ENCODE assay signal across 8 mouse cellular contexts in genomic region chr7:98783954-98784353, GRCm38 (mm10). TPM values are rescaled to one million over a fixed set of nuclear protein-coding genes. Genes with fewer than 3 reads are reported as not detected.
DNase-seq lines count a peak whose midpoint lies in the region; TF ChIP-seq lines count a peak whose summit lies in the region.

No protein-coding gene starts in this region.

- H3K4me3 ChIP-seq in spleen, adult 2 months (ENCODE audit: extremely low read depth, insufficient read depth, insufficient read length) = no peak overlapping the region
- no peak overlapping the region for H3K4me3 ChIP-seq in hindbrain, embryonic 10.5 days

- no peaks in the 10 kb centered on the region for H3K36me3 ChIP-seq in spleen, adult 2 months (ENCODE audit: control insufficient read depth, insufficient read depth, low read length)
- H3K36me3 ChIP-seq in hindbrain, embryonic 10.5 days = no peaks in the 10 kb centered on the region

- no peaks in the 10 kb centered on the region for H3K27me3 ChIP-seq in spleen, adult 2 months (ENCODE audit: control insufficient read depth, insufficient read depth, low read length)
- 0 out of 2 replicates have a peak, but pooled peaks cover 3% of the 10 kb centered on the region for H3K27me3 ChIP-seq in hindbrain, embryonic 10.5 days (ENCODE audit: insufficient read depth, poor library complexity, severe bottlenecking)

- WGBS in spleen, adult 2 months = 81% methylated on average over 7 of the region's 7 CpGs
- 29% methylated on average over 7 of the region's 7 CpGs for WGBS in hindbrain, embryonic 10.5 days

- peak overlapping the region; percentile 23; the same call in 1 of the 2 replicates for H3K27ac ChIP-seq in spleen, adult 2 months (ENCODE audit: insufficient read depth, low read length)
- H3K27ac ChIP-seq in hindbrain, embryonic 10.5 days = peak overlapping the region; percentile 73

- no peak for TF ChIP-seq POLR2A in spleen, adult 2 months (IDR thresholded peaks at IDR 0.05; ENCODE audit: low read depth, low read length)

- no peak for TF ChIP-seq CTCF in spleen, adult 2 months (IDR thresholded peaks at IDR 0.05; ENCODE audit: extremely low read depth, insufficient read depth, insufficient read length, insufficient replicate concordance)

- no peaks in the 10 kb centered on the region for H3K4me1 ChIP-seq in spleen, adult 2 months (ENCODE audit: control insufficient read depth, insufficient read depth, insufficient read length)
- H3K4me1 ChIP-seq in hindbrain, embryonic 10.5 days (replicated peaks) = peaks cover 27% of the 10 kb centered on the region

- H3K9me3 ChIP-seq in hindbrain, embryonic 10.5 days = no peaks in the 10 kb centered on the region

- DNase-seq in spleen, adult 2 months (ENCODE audit: low read depth in 1 of 2, low spot score in 2 of 2) = no peak
- DNase-seq in spleen, postnatal 14 days (ENCODE audit: low spot score in 2 of 2) = no peak
- DNase-seq in gastrocnemius, adult 18-20 months (ENCODE audit: low spot score) = peak; percentile 92
- no peak for DNase-seq in hindbrain, embryonic 10.5 days (ENCODE audit: low spot score)
- peak; percentile 68 for DNase-seq in layer of hippocampus, postnatal 10 days (ENCODE audit: low spot score in 2 of 2)
- peak; percentile 92 for DNase-seq in lung, postnatal 10 days
- peak; percentile 67 for DNase-seq in right cerebral cortex, postnatal 4 days
- no peak for DNase-seq in embryo, embryonic 9.5 days (ENCODE audit: extremely low spot score)

RNA-seq across cellular contexts. Expression of gene Wnt11, which starts 51.0 kb away (rescaled TPM):
- 4.9 and 11.5 TPM in 2 replicates for polyA plus RNA-seq in spleen, adult 2 months (2012; rRNA removed)
- 1 to 10 TPM; 6.5 to 6.8 TPM for total RNA-seq in gastrocnemius, adult 18-20 months (2021)
- 0.66 and 1.9 TPM in 2 replicates for polyA plus RNA-seq in hindbrain, embryonic 10.5 days (2016; fragmentation: Nextera tagmentation; extraction: Ambion mirVana)
- total RNA-seq in layer of hippocampus, postnatal 10 days (2021) = 1 to 10 TPM; 3.2 TPM

Comparison
In these comparisons a context has a peak if more than half of its experiments do, and no peak if none do; other contexts are left out.
1. DNase-seq: peak in gastrocnemius, adult 18-20 months (single experiment), layer of hippocampus, postnatal 10 days (2 of 2), lung, postnatal 10 days (single experiment) and right cerebral cortex, postnatal 4 days (single experiment); none in spleen, adult 2 months (0 of 2), spleen, postnatal 14 days (0 of 2), hindbrain, embryonic 10.5 days (single experiment) and embryo, embryonic 9.5 days (single experiment).